Mouse (Mus musculus): ENCODE measurements around the gene Fh1.

GRCm38 (mm10) chr1:175630345-175630744 is 4.9 kb upstream of the Fh1 start:
- TF ChIP-seq CTCF (IDR thresholded peaks at IDR 0.05; ENCODE audit: borderline replicate concordance, insufficient read depth, low read depth, low read length) (no peak), POLR2A (IDR thresholded peaks at IDR 0.05; ENCODE audit: borderline replicate concordance, insufficient read depth, low read length) (no peak)
